Mouse (Mus musculus) natural killer cell, adult 2 months (primary cell): ENCODE measurements around the gene Antxrl.

Experiments used
- DNase-seq, 2 experiments: peaks; one replicate each; pipeline ENCODE4 v3.0.0; 2022; ENCODE audit warnings: low spot score in 2 of 2

Antxrl gene

DNA sequence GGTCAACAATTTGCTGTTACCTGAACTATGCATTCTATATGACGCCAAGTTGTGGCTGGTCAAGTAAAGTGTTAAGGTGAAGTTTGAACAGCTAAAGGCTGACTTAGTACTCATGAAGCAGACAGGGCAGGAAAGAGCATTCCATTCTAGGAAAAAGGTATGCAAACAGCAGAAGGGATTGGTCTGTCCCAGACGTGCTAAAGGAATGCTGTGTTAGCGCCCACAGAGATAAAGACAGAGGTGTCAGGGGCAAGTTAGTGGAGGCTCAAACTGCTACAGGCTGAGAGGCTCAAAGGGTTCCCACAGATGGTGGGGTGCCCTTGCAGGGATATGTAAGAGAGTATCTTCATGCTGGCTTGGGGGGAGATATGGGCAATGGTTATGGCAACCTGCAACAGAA, 51.3 kb downstream of the Antxrl start:
- DNase-seq, result no peak

DNA sequence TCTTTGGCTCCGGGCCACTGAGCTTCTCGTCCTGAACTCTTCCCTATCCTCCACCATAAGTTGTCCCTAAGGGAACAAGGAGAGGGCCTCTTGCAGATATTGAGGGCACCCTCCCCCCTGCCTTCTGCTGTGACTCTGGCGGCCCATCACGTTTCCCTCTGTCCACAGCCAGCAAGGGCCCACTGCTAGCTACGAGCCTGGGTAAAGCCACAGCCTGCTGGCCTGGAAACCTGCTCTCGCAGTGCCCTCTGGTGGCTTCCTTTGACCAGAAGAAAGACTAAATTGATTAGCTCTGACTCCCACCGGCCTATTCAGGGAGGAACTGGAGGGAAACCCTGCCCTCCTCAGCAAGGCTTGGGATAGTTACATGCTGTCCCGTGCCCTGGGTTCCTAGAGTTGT, 52.4 kb downstream of the Antxrl start:
- peak; percentile 22 to 43 for DNase-seq

DNA sequence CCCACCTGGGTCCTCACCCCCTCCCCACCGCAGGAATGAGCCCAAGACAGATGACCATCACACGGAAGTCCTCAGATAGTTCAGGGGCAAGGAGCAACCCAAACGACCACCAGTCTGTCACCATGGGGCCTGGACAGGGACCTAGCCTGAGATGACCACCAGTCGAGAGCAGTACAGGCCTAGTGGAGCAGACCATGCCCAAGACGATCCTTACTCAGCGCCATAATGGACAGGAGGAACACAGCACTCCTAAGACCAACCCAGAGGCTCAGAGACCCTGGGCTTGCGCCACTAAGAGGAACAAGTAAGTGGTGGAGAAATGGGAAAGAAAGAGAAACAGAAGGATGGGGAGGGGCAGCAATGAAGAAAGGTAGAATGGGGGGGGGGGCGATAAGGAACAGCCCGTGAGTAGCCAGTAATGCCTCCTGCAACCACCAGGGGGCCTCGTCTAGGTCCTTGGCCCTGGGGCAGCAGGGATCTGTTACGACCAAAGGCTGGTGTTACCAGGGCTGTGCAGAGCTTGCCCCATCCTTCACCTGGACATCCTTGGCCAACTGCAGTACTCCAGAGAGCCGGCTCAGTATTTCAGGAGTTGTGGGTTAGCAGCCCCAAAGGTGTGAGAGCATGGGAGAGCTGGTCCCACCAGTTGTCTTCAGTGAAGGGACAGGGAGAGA, 54.0 kb downstream of the Antxrl start:
- DNase-seq, result peak; percentile 12 to 21

DNA sequence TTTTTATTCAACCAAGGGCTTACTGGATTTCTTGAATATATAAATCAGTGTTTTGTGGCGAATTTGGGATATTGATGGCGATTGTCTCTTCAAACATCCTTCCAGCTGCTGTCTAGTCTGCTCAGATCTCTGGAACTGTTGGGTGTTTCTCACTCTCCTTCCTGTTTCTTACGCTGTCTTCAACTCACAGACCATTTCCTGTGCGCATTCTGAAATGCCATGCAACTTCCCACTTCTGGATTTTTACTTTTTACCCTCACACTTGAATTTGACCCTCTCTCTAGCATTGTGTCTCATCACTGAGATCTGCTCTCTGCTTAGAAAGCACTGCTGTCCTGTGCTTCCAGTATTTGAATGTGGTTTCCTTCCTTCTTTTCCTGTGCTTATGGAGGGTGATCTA, 55.1 kb downstream of the Antxrl start:
- DNase-seq, result no peak

DNA sequence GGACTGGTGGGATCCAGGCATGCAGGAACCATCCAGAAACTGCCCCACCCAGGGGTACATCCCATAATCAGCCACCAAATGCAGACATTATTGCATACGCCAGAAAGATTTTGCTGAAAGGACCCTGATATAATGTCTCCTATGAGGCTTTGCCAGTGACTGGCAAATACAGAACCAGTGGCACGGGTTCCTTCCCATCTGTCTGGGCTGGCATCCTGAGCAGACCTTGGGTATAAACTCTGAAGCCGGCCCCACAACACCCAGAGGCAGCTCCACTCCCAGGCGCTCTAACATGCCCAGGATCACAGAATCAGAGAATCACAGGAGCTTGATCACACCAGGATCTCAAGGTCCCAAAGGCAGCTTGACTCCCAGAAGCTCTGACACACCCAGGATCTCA, 61.8 kb downstream of the Antxrl start:
- DNase-seq, result no peak

DNA sequence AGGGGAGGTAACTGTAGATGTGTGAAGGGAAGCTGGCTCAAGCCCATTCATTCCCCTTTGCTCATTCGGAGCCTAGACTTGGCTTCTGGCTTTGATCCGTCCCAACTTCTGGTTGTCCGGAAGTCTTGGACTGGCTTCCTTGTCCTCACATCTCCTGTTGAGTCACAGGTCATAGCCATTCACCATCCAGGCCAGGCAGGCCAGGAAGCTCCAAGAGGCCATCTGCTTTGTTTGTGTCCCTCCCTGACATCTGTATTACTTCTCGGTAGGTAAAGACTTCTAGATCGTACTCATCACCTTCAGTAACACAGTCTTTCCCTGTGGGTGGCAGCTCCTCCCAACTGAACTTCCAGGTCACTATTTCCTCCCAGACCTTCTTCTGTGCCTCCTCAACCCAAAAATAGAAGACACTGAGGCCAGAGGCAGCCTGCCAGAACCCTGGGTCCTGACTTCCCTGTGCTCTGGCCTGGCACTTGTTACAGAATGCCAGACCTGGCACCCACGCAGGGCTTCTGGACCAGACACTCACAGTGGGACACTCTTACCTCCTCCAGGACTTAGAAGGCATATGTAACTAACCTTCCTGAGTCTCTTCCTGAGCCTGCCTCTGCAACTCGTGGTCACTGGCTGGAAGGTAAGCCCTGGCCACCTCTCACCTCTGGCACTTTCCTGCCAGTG, 66.7 kb downstream of the Antxrl start:
- DNase-seq, result no peak

DNA sequence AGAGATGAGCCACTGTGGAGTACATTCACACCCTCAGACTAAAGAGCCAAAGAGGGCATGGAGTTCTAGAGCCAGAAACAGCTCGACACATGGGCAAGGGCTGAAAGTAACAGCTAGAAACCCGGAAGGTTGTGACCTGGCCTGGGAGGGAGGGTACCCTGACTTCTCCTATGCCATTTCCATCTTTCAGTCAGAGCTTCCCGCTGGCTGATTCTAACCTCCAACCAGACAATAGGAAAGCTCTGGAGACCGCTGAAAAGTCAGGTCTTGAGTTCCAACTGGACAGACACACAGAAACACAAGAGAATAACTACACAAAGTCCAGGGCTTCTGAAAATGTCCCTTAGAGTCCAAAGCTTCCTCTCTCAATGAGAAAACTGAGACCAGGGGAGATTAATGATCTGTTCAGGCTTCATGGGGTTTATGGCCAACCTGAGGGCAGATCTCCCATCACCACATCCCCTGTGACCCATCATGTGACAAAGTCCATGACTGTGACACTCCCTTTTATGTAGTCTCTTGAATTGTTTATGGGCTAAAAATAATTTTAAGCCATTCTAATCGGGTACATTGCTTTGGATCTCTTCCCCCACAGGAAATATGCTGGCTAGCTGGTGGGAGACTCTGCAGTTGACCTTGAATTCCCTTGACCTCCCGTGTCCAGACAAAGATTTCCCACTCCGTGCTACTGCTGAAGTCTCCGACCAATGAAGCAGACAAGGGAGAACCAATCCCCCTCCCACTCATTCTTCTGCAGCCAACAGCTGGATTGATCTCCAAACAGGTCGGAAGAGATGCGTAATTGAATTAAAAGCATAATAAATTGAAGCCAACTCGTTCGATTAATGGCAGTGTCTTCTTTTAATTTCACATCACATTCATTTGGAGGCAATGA, 67.8 kb downstream of the Antxrl start:
- DNase-seq, result no peak

DNA sequence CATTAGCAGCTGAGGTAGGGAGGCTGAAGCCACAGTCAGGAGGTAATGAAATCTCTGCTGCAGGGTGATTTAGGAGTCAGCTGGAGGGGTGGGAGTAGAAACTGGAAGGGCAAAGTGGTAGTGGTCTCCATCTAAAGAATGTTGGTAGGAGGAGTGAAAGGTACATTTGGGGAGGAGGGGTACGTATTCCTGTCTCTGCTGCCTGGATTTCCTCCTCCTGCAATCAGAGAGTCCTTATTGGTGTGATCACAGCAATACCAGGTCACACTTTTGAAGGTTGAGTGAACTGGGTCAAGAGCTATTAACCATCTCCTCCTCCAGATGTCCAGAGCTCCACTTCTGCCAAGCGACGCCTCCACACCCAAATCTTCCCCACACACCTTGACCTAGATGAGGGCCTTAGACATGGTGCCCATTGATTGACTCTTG, 68.4 kb downstream of the Antxrl start:
- DNase-seq, result no peak

DNA sequence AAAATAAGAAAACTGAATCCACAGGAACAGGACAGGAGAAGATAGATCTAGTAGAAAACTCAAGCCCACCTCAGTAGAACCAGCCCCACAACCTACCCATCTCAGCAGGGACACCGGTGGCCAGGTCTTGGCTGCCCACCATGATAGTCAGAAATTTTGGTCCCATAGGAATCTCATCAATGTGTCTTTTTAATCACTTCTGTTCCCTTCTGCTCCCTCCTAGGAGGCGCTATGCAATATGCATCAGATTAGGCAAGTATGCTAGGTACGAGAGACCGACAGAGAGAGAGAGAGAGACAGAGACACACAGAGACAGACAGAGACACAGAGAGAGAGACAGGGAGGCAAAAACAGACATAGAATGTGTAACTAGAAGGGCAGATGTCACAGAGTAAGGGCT, 69.2 kb downstream of the Antxrl start:
- no peak for DNase-seq
